Mouse (Mus musculus): ENCODE data around the gene Dimt1.

GRCm38 (mm10) chr13:106910096-106910495 lies 36.8 kb upstream of the Dimt1 start:
- TF ChIP-seq CTCF (conservative IDR thresholded peaks at IDR 0.05; ENCODE audit: insufficient read depth, insufficient read length, low read depth, low read length): no peak
- no peak for TF ChIP-seq POLR2A (IDR thresholded peaks at IDR 0.05; ENCODE audit: low read depth, low read length)
